Mouse (Mus musculus): ENCODE results near the gene Rpl41.

GRCm38 (mm10) chr10:128504641-128505370 lies 44.3 kb downstream of the Rpl41 start:
- TF ChIP-seq CTCF (IDR thresholded peaks at IDR 0.05; ENCODE audit: extremely low read depth, insufficient read length, insufficient replicate concordance, low read depth, low read length) (no peak), POLR2A (IDR thresholded peaks at IDR 0.05; ENCODE audit: low read depth, low read length) (no peak)

Data from small intestine, adult 2 months (tissue).